Comparison of ENCODE assay signal across 15 mouse cellular contexts in genomic region chr2:136686195-136686594, GRCm38 (mm10). TPM values are rescaled to one million over a fixed set of nuclear protein-coding genes. Genes with fewer than 3 reads are reported as not detected.
DNase-seq lines count a peak whose midpoint lies in the region; ATAC-seq lines count a peak whose summit lies in the region.
"Had no signal": no experiment of that assay in that cellular context is flagged by ENCODE, and none has a peak within 500 bp of the region (broad histone marks: within the 10 kb centered on the region; RNA-seq: fewer than 3 reads in every experiment).

No protein-coding gene starts in this region.

- 50% methylated on average over 3 of the region's 3 CpGs for WGBS in forebrain, embryonic 14.5 days
- WGBS in forebrain, embryonic 13.5 days, result 60% methylated on average over 3 of the region's 3 CpGs
- WGBS in heart, embryonic 16.5 days, result 17% methylated on average over 3 of the region's 3 CpGs

- ATAC-seq in forebrain, embryonic 14.5 days, result peak; percentile 42; the same call in 1 of the 2 replicates
- ATAC-seq in forebrain, embryonic 13.5 days, result no peak
- ATAC-seq in heart, embryonic 16.5 days (replicated peaks; ENCODE audit: extremely low read depth, insufficient read depth, low FRiP score), result peak; percentile 76
- ATAC-seq: midbrain, embryonic 16.5 days had no signal

- H3K4me2 ChIP-seq in forebrain, embryonic 14.5 days (ENCODE audit: low read length), result no peak overlapping the region
- no peak overlapping the region for H3K4me2 ChIP-seq in forebrain, embryonic 13.5 days
- no peak overlapping the region for H3K4me2 ChIP-seq in heart, embryonic 16.5 days (ENCODE audit: low read depth, low read length)
- H3K4me2 ChIP-seq: limb, embryonic 15.5 days had no signal

- H3K27me3 ChIP-seq in forebrain, embryonic 14.5 days (replicated peaks; ENCODE audit: control insufficient read depth, insufficient read depth, low read length), result no peaks in the 10 kb centered on the region
- no peaks in the 10 kb centered on the region for H3K27me3 ChIP-seq in forebrain, embryonic 13.5 days
- H3K27me3 ChIP-seq in heart, embryonic 16.5 days (ENCODE audit: control insufficient read depth, insufficient read depth, low read length), result no peaks in the 10 kb centered on the region
- H3K27me3 ChIP-seq: limb, embryonic 15.5 days had no signal

- H3K4me3 ChIP-seq in forebrain, embryonic 14.5 days (ENCODE audit: low read depth, low read length), result no peak overlapping the region
- H3K4me3 ChIP-seq in forebrain, embryonic 13.5 days, result no peak overlapping the region
- no peak overlapping the region for H3K4me3 ChIP-seq in heart, embryonic 16.5 days (ENCODE audit: low read length)
- H3K4me3 ChIP-seq: gastrocnemius, adult 2 months; limb, embryonic 15.5 days had no signal

- H3K9ac ChIP-seq in forebrain, embryonic 14.5 days (ENCODE audit: low read length), result no peak overlapping the region
- H3K9ac ChIP-seq in forebrain, embryonic 13.5 days, result no peak overlapping the region
- no peak overlapping the region for H3K9ac ChIP-seq in heart, embryonic 16.5 days (ENCODE audit: low read length)
- H3K9ac ChIP-seq: limb, embryonic 15.5 days had no signal

- no peak overlapping the region for H3K27ac ChIP-seq in forebrain, embryonic 14.5 days (ENCODE audit: low read depth, low read length)
- no peak overlapping the region for H3K27ac ChIP-seq in forebrain, embryonic 13.5 days
- peak overlapping the region; percentile 63 for H3K27ac ChIP-seq in heart, embryonic 16.5 days (ENCODE audit: low read length)
- H3K27ac ChIP-seq: gastrocnemius, adult 2 months; limb, embryonic 15.5 days had no signal

- DNase-seq in forebrain, embryonic 14.5 days (ENCODE audit: low spot score), result peak; percentile 59
- peak; percentile 20 for DNase-seq in layer of hippocampus, adult 9-11 months
- DNase-seq in layer of hippocampus, postnatal 25 days (ENCODE audit: extremely low spot score in 1 of 2, low spot score in 1 of 2), result no peak
- peak; percentile 93 for DNase-seq in cerebellum, adult 11-12 months
- DNase-seq in kidney, postnatal 4 days, result no peak
- no peak for DNase-seq in thymus, postnatal 25 days
- DNase-seq: gastrocnemius, adult 2 months; lung, postnatal 10 days had no signal

- H3K4me1 ChIP-seq in forebrain, embryonic 14.5 days (ENCODE audit: control insufficient read depth, insufficient read depth, low read length), result no peaks in the 10 kb centered on the region
- H3K4me1 ChIP-seq in forebrain, embryonic 13.5 days, result no peaks in the 10 kb centered on the region
- peaks cover 26% of the 10 kb centered on the region for H3K4me1 ChIP-seq in heart, embryonic 16.5 days (ENCODE audit: control insufficient read depth, insufficient read depth, low read length)
- H3K4me1 ChIP-seq: limb, embryonic 15.5 days had no signal

- no peaks in the 10 kb centered on the region for H3K36me3 ChIP-seq in forebrain, embryonic 14.5 days (ENCODE audit: control insufficient read depth, insufficient read depth, low read length)
- H3K36me3 ChIP-seq in forebrain, embryonic 13.5 days (ENCODE audit: poor library complexity, severe bottlenecking), result no peaks in the 10 kb centered on the region
- no peaks in the 10 kb centered on the region for H3K36me3 ChIP-seq in heart, embryonic 16.5 days (ENCODE audit: control insufficient read depth, insufficient read depth)
- H3K36me3 ChIP-seq: G1E; limb, embryonic 15.5 days had no signal

- no peaks in the 10 kb centered on the region for H3K9me3 ChIP-seq in forebrain, embryonic 14.5 days (replicated peaks; ENCODE audit: control insufficient read depth, low read length)
- H3K9me3 ChIP-seq in forebrain, embryonic 13.5 days (replicated peaks), result no peaks in the 10 kb centered on the region
- H3K9me3 ChIP-seq in heart, embryonic 16.5 days (replicated peaks; ENCODE audit: control insufficient read depth, low read length), result no peaks in the 10 kb centered on the region
- H3K9me3 ChIP-seq: limb, embryonic 15.5 days had no signal

RNA-seq across cellular contexts. Expression of gene Snap25, which starts 27.1 kb away (rescaled TPM):
- polyA plus RNA-seq in forebrain, embryonic 14.5 days (2014; fragmentation: Nextera tagmentation; extraction: Ambion mirVana), result 53.5 and 85.8 TPM in 2 replicates
- 51.6 and 53.4 TPM in 2 replicates for polyA plus RNA-seq in forebrain, embryonic 13.5 days (2015; fragmentation: Nextera tagmentation; extraction: Ambion mirVana)
- 1,000 to 10,000 TPM; 1,881 to 1,910 TPM for total RNA-seq in layer of hippocampus, postnatal 25 days (2021)
- polyA plus RNA-seq in heart, embryonic 16.5 days (2015; fragmentation: Nextera tagmentation; extraction: Ambion mirVana), result 0.56 and 0.89 TPM in 2 replicates
- total RNA-seq: gastrocnemius, adult 2 months; neutrophil, adult 5-6 weeks had no signal
- polyA plus RNA-seq: G1E; thymus, postnatal 0 days had no signal

Comparison
In these comparisons a context has a peak if more than half of its experiments do, and no peak if none do; other contexts are left out.
1. DNase-seq: peak in forebrain, embryonic 14.5 days (single experiment), layer of hippocampus, adult 9-11 months (single experiment) and cerebellum, adult 11-12 months (single experiment); none in layer of hippocampus, postnatal 25 days (0 of 2), kidney, postnatal 4 days (0 of 2) and thymus, postnatal 25 days (single experiment).
2. RNA of gene Snap25, which starts 27.1 kb away (polyA plus RNA-seq): 53.5 to 85.8 TPM in forebrain, embryonic 14.5 days and 51.6 to 53.4 TPM in forebrain, embryonic 13.5 days; 0.56 to 0.89 TPM in heart, embryonic 16.5 days; every median in the first group is over 10 times any median in the second.